Mouse (Mus musculus) kidney, adult 2 months (tissue): ENCODE data around the gene Gm10721. TPM values are rescaled to one million over a fixed set of nuclear protein-coding genes. Genes with fewer than 3 reads are reported as not detected.
"Not testable (repeated sequence)": the region's sequence is repeated elsewhere in the genome, so short reads cannot be mapped to it uniquely, and the experiment has no call there.

Source experiments
- DNase-seq: peaks from one replicate; pipeline ENCODE4 v3.0.0; 2021
- H3K27ac ChIP-seq: fragments of 200-500 bp; 2 replicates; pipeline ENCODE4 v1.5.1; 2012; ENCODE audit warnings: low read depth, low read length, control low read depth, inconsistent platforms; ENCODE audit not compliant: insufficient read depth
- H3K27me3 ChIP-seq: fragments of 200-500 bp; replicated peaks from 2 replicates; pipeline ENCODE4 v1.6.1; 2012; ENCODE audit warnings: mild to moderate bottlenecking, moderate library complexity, low read length, inconsistent platforms; ENCODE audit not compliant: control insufficient read depth, insufficient read depth
- H3K36me3 ChIP-seq: fragments of 200-500 bp; 2 replicates; pipeline ENCODE4 v1.6.1; 2012; ENCODE audit warnings: mild to moderate bottlenecking, moderate library complexity, low read length, inconsistent platforms; ENCODE audit not compliant: control insufficient read depth, insufficient read depth
- H3K4me1 ChIP-seq: fragments of 200-500 bp; 2 replicates; pipeline ENCODE4 v1.6.1; 2011; ENCODE audit warnings: low read length; ENCODE audit not compliant: control insufficient read depth, insufficient read depth
- H3K4me3 ChIP-seq: fragments of 200-500 bp; 2 replicates; pipeline ENCODE4 v1.5.1; 2011; ENCODE audit warnings: mild to moderate bottlenecking, low read depth, low read length, control low read depth; ENCODE audit not compliant: insufficient read depth
- WGBS: fragments of 180-500 bp; shearing (Covaris S2); methylation state at CpG from one replicate; pipeline ENCODE4 v1.1.7; 2018; 5-methylcytosine and 5-hydroxymethylcytosine counted together
- polyA plus RNA-seq: library from polyadenylated mRNA; depleted of rRNA; stranded (reverse); fragments of >200 nt; gene quantifications from 2 replicates; pipeline ENCODE4 v1.2.3, GENCODE M21; 2012

Gm10721 gene
- polyA plus RNA-seq, 1 experiment = not detected

DNA sequence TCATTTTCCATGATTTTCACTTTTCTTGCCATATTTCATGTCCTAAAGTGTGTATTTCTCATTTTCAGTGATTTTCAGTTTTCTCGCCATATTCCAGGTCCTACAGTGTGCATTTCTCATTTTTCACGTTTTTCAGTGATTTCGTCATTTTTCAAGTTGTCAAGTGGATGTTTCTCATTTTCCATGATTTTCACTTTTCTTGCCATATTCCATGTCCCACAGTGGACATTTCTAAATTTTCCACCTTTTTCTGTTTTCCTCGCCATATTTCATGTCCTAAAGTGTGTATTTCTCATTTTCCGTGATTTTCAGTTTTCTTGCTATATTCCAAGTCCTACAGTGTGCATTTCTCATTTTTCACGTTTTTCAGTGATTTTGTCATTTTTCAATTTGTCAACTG lies 3.0 kb downstream of the Gm10721 start:
- not testable (repeated sequence) for H3K4me1 ChIP-seq, H3K4me3 ChIP-seq, H3K27me3 ChIP-seq, H3K36me3 ChIP-seq, H3K27ac ChIP-seq
- 81% methylated on average over 6 of the region's 6 CpGs for WGBS
- peak; percentile 2 for DNase-seq

DNA sequence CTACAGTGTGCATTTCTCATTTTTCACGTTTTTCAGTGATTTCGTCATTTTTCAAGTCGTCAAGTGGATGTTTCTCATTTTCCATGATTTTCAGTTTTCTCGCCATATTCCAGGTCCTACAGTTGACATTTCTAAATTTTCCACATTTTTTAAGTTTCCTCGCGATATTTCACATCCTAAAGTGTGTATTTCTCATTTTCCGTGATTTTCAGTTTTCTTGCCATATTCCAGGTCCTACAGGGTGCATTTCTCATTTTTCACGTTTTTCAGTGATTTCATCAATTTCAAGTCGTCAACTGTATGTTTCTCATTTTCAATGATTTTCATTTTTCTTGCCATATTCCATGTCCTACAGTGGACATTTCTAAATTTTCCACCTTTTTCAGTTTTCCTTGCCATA lies 4.2 kb downstream of the Gm10721 start, which contains the start of gene Gm10719:
Gene Gm10719, plus strand, starts transcription at position 301 of the 400 bp plus-strand sequence.
- H3K4me1 ChIP-seq, H3K4me3 ChIP-seq, DNase-seq, H3K27me3 ChIP-seq, H3K27ac ChIP-seq, H3K36me3 ChIP-seq: not testable (repeated sequence)
- WGBS = 72% methylated on average over 1 of the region's 9 CpGs

DNA sequence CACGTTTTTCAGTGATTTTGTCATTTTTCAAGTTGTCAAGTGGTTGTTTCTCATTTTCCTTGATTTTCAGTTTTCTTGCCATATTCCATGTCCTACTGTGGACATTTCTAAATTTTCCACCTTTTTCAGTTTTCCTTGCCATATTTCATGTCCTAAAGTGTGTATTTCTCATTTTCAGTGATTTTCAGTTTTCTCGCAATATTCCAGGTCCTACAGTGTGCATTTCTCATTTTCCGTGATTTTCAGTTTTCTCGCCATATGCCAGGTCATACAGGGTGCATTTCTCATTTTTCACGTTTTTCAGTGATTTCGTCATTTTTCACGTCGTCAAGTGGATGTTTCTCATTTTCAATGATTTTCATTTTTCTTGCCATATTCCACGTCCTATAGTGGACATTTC lies 6.0 kb downstream of the Gm10721 start:
- H3K4me3 ChIP-seq, H3K4me1 ChIP-seq, H3K27me3 ChIP-seq, H3K27ac ChIP-seq, H3K36me3 ChIP-seq: not testable (repeated sequence)
- 67% methylated on average over 9 of the region's 9 CpGs for WGBS
- peak; percentile 58 for DNase-seq

DNA sequence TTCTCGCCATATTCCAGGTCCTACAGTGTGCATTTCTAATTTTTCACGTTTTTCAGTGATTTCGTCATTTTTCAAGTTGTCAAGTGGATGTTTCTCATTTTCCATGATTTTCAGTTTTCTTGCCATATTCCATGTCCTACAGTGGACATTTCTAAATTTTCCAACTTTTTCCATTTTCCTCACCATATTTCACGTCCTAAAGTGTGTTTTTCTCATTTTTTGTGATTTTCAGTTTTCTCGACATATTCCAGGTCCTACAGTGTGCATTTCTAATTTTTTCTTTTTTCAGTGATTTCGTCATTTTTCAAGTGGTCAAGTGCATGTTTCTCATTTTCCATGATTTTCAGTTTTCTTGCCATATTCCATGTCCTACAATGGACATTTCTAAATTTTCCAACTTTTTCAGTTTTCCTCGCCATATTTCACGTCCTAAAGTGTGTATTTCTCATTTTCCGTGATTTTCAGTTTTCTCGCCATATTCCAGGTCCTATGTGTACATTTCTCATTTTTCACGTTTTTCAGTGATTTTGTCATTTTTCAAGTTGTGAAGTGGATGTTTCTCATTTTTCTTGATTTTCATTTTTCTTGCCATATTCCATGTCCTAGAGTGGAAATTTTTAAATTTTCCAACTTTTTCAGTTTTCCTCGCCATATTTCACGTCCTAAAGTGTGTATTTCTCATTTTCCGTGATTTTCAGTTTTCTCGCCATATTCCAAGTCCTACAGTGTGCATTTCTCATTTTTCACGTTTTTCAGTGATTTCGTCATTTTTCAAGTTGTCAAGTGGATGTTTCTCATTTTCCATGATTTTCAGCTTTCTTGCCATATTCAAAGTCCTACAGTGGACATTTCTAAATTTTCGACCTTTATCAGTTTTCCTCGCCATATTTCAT lies 7.1 kb downstream of the Gm10721 start:
- H3K27ac ChIP-seq, H3K4me1 ChIP-seq, H3K36me3 ChIP-seq, H3K27me3 ChIP-seq, H3K4me3 ChIP-seq: not testable (repeated sequence)
- DNase-seq = peak; percentile 73
- WGBS = 79% methylated on average over 17 of the region's 19 CpGs

DNA sequence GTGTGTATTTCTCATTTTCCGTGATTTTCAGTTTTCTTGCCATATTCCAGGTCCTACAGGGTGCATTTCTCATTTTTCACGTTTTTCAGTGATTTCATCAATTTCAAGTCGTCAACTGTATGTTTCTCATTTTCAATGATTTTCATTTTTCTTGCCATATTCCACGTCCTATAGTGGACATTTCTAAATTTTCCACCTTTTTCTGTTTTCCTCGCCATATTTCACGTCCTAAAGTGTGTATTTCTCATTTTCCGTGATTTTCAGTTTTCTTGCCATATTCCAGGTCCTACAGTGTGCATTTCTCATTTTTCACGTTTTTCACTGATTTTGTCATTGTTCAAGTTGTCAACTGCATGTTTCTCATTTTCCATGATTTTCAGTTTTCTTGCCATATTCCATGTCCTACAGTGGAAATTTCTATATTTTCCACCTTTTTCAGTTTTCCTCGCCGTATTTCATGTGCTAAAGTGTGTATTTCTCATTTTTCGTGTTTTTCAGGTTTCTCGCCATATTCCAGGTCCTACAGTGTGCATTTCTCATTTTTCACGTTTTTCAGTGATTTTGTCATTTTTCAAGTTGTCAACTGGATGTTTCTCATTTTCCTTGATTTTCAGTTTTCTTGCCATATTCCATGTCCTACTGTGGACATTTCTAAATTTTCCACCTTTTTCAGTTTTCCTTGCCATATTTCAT lies 9.5 kb downstream of the Gm10721 start:
- H3K4me1 ChIP-seq, H3K4me3 ChIP-seq, H3K27ac ChIP-seq, H3K27me3 ChIP-seq, H3K36me3 ChIP-seq: not testable (repeated sequence)
- peak; percentile 75 for DNase-seq
- 77% methylated on average over 11 of the region's 13 CpGs for WGBS

DNA sequence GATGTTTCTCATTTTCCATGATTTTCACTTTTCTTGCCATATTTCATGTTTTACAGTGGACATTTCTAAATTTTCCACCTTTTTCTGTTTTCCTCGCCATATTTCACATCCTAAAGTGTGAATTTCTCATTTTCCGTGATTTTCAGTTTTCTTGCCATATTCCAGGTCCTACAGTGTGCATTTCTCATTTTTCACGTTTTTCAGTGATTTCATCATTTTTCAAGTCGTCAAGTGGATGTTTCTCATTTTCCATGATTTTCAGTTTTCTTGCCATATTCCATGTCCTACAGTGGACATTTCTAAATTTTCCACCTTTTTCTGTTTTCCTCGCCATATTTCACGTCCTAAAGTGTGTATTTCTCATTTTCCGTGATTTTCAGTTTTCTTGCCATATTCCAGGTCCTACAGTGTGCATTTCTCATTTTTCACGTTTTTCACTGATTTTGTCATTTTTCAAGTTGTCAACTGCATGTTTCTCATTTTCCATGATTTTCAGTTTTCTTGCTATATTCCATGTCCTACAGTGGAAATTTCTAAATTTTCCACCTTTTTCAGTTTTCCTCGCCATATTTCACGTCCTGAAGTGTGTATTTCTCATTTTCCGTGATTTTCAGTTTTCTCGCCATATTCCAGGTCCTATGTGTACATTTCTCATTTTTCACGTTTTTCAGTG lies 10.5 kb downstream of the Gm10721 start, which contains the start of gene Gm10718:
Gene Gm10718, plus strand, starts transcription at position 236 of the 673 bp plus-strand sequence.
- H3K4me3 ChIP-seq = not testable (repeated sequence)
- peak; percentile 43 for DNase-seq

DNA sequence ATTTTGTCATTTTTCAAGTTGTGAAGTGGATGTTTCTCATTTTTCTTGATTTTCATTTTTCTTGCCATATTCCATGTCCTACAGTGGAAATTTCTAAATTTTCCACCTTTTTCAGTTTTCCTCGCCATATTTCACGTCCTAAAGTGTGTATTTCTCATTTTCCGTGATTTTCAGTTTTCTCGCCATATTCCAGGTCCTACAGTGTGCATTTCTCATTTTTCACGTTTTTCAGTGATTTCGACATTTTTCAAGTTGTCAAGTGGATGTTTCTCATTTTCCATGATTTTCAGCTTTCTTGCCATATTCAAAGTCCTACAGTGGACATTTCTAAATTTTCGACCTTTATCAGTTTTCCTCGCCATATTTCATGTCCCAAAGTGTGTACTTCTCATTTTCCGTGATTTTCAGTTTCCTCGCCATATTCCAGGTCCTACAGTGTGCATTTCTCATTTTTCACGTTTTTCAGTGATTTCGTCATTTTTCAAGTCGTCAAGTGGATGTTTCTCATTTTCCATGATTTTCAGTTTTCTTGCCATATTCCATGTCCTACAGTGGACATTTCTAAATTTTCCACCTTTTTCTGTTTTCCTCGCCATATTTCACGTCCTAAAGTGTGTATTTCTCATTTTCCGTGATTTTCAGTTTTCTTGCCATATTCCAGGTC lies 11.2 kb downstream of the Gm10721 start:
- H3K27ac ChIP-seq, H3K4me3 ChIP-seq, H3K4me1 ChIP-seq, H3K36me3 ChIP-seq, H3K27me3 ChIP-seq: not testable (repeated sequence)
- WGBS = 80% methylated on average over 16 of the region's 16 CpGs
- DNase-seq = peak; percentile 80

More for the DNA sequence above, 10.5 kb downstream of the Gm10721 start, which contains the start of gene Gm10718:
- not testable (repeated sequence) for H3K27ac ChIP-seq, H3K27me3 ChIP-seq, H3K4me1 ChIP-seq, H3K36me3 ChIP-seq
- 77% methylated on average over 12 of the region's 13 CpGs for WGBS

DNA sequence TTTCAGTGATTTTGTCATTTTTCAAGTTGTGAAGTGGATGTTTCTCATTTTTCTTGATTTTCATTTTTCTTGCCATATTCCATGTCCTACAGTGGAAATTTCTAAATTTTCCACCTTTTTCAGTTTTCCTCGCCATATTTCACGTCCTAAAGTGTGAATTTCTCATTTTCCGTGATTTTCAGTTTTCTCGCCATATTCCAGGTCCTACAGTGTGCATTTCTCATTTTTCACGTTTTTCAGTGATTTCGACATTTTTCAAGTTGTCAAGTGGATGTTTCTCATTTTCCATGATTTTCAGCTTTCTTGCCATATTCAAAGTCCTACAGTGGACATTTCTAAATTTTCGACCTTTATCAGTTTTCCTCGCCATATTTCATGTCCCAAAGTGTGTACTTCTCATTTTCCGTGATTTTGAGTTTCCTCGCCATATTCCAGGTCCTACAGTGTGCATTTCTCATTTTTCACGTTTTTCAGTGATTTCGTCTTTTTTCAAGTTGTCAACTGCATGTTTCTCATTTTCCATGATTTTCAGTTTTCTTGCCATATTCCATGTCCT lies 12.1 kb downstream of the Gm10721 start, which contains the start of gene Gm10717:
Gene Gm10717, plus strand, starts transcription at position 506 of the 556 bp plus-strand sequence.
- 73% methylated on average over 12 of the region's 12 CpGs for WGBS
- DNase-seq = peak; percentile 63
- H3K4me1 ChIP-seq, H3K36me3 ChIP-seq, H3K4me3 ChIP-seq, H3K27ac ChIP-seq, H3K27me3 ChIP-seq: not testable (repeated sequence)

DNA sequence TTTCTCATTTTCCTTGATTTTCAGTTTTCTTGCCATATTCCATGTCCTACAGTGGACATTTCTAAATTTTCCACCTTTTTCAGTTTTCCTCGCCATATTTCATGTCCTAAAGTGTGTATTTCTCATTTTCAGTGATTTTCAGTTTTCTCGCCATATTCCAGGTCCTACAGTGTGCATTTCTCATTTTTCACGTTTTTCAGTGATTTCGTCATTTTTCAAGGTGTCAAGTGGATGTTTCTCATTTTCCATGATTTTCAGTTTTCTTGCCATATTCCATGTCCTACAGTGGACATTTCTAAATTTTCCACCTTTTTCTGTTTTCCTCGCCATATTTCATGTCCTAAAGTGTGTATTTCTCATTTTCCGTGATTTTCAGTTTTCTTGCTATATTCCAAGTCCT lies 12.7 kb downstream of the Gm10721 start:
- not testable (repeated sequence) for H3K27ac ChIP-seq, H3K4me3 ChIP-seq, H3K36me3 ChIP-seq, H3K4me1 ChIP-seq, H3K27me3 ChIP-seq
- WGBS = 77% methylated on average over 5 of the region's 6 CpGs
- peak; percentile 79 for DNase-seq

DNA sequence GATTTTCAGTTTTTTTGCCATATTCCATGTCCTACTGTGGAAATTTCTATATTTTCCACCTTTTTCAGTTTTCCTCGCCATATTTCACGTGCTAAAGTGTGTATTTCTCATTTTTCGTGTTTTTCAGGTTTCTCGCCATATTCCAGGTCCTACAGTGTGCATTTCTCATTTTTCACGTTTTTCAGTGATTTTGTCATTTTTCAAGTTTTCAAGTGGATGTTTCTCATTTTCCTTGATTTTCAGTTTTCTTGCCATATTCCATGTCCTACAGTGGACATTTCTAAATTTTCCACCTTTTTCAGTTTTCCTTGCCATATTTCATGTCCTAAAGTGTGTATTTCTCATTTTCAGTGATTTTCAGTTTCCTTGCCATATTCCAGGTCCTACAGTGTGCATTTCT lies 13.2 kb downstream of the Gm10721 start:
- not testable (repeated sequence) for H3K36me3 ChIP-seq, DNase-seq, H3K27me3 ChIP-seq, H3K4me1 ChIP-seq, H3K27ac ChIP-seq, H3K4me3 ChIP-seq
- 80% methylated on average over 5 of the region's 5 CpGs for WGBS
